Mouse (Mus musculus): ENCODE data around the gene D630003M21Rik.

DNA sequence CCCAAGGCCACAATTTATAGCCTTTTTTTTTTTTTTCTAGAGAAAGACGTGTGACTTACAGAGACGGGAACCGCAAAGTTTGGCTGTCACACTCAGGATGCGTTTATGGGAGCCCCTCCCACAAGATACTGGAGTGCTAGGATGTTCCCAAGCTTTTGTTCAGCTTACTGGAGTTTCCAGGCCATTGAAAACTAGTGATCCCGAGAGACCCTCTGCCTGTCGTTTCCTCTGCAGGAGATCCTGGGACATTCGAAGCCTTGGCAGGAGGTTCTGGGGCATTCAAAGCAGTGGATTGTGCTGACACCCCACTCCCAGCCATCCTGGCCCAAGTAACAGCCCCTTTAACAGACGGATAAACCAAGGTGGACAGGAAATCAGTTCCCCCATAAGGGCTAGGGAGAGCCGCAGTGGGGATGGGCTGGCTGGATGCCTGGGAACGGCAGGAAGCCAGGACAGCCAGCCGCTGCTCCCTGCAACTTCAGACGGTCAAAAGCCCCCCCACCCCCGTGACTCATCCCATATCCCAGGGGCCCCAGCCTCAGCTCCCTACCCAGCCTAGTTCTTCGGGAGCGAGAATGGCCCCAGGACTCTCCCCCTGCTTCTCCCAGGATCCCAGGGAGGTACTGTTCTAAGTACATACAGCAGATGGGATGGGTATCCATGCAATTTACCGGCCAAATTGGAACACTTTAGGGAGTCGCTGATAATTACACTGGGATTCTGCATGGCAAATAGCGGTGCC lies 49.5 kb downstream of the D630003M21Rik start:
- TF ChIP-seq CTCF (IDR thresholded peaks at IDR 0.05; ENCODE audit: low read depth, low read length) (no peak), POLR2A (IDR thresholded peaks at IDR 0.05; ENCODE audit: extremely low read depth, insufficient read depth, low read length) (no peak)
